Mouse (Mus musculus): ENCODE data around the gene Gm48552. TPM values are rescaled to one million over a fixed set of nuclear protein-coding genes. Genes with fewer than 3 reads are reported as not detected.

Gene Gm48552
- polyA plus RNA-seq, 1 experiment from 2014 or later, result 2.0 TPM

DNA sequence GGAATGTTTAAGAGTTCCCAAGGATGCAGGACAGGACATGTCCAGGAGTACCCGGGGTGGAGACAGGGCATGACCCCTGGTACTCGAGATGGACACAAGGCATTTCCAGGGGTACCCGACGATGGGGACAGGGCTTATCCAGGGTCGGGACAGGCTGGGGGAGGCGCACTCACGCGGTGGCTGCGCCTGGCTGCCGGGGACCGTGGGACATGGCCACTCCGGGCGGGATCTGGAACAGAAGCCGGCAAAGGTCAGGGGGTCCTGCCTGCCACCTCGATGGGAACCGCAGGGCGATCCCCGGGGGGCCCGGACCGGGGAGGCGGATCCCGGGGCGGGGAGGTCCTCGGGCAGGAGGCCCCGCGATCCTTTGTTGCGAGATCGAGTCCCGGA, 38.8 kb upstream of the Gm48552 start:
- no peaks in the 10 kb centered on the region for H3K36me3 ChIP-seq (ENCODE audit: control insufficient read depth, insufficient read depth, low read length)
- H3K9me3 ChIP-seq (ENCODE audit: control insufficient read depth, low read length), result no peaks in the 10 kb centered on the region
- no peak overlapping the region for H3K27ac ChIP-seq (ENCODE audit: low read depth, low read length)
- H3K9ac ChIP-seq (replicated peaks; ENCODE audit: low read depth, low read length), result peak overlapping the region; percentile 68
- peaks cover 10% of the 10 kb centered on the region for H3K4me1 ChIP-seq (ENCODE audit: control insufficient read depth, insufficient read depth, low read length)
- WGBS, result 0% methylated on average over 27 of the region's 29 CpGs
- peak overlapping the region; percentile 61 for H3K4me3 ChIP-seq (ENCODE audit: low read depth, low read length)
- H3K27me3 ChIP-seq (ENCODE audit: control insufficient read depth, insufficient read depth, low read length), result peaks cover 4% of the 10 kb centered on the region; the same call in 1 of the 2 replicates
- peak; percentile 2 for ATAC-seq (ENCODE audit: low read depth)
- H3K4me2 ChIP-seq (ENCODE audit: low read depth, low read length), result peak overlapping the region; percentile 90

DNA sequence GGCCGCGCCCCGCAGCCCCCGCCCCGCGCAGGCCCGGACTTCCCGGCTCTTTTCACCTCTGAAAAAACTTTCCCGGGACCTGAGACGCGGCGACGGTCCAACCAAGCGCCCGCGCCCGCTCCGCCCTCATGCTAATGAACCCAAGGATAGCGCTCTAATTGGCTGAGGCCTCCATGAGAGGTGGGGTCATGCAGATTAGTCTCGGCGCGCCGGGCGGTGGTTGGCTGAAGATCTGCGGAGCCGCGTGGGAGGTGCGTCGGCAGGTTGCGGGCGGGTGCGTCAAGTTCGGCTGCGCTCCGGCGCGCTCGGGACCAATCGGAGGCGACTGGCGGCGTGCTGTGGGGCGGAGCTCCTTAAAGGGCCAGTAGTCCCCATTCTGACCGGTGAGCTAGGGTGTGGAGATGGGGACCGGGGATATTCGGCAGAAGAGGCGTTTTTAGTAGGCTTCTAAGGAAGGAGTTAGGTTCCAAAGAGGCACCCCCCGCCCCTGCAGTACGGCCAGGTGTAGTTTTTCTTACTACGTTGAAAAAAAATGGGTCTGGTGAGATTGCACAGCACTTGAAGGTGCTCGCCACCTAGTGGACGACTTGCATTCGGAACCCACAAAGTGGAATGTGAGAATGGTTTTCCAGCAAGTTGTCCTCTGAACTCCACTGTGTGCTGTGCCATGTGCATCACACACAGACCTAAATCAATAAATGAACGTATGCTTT, 38.3 kb upstream of the Gm48552 start, which contains the start of gene Hmg20b:
Hmg20b (minus strand) TSS at position 130 of the 713 bp plus-strand sequence.
- under 1% methylated on average over 53 of the region's 54 CpGs for WGBS
- Histone ChIP-seq H3K4me3 (ENCODE audit: low read depth, low read length) (peak within 1 kb of the TSS; percentile 61), H3K4me2 (ENCODE audit: low read depth, low read length) (peak within 1 kb of the TSS; percentile 90), H3K4me1 (ENCODE audit: control insufficient read depth, insufficient read depth, low read length) (peaks cover 10% of the 10 kb centered on the region), H3K36me3 (ENCODE audit: control insufficient read depth, insufficient read depth, low read length) (no peaks in the 10 kb centered on the region), H3K27me3 (ENCODE audit: control insufficient read depth, insufficient read depth, low read length) (peaks cover 4% of the 10 kb centered on the region; the same call in 1 of the 2 replicates), H3K9ac (replicated peaks; ENCODE audit: low read depth, low read length) (peak within 1 kb of the TSS; percentile 68), H3K9me3 (ENCODE audit: control insufficient read depth, low read length) (no peaks in the 10 kb centered on the region), H3K27ac (ENCODE audit: low read depth, low read length) (0 out of 2 replicates have a peak within 1 kb of the TSS, but pooled peaks have one; percentile 52)
- ATAC-seq (ENCODE audit: low read depth), result peak; percentile 96

DNA sequence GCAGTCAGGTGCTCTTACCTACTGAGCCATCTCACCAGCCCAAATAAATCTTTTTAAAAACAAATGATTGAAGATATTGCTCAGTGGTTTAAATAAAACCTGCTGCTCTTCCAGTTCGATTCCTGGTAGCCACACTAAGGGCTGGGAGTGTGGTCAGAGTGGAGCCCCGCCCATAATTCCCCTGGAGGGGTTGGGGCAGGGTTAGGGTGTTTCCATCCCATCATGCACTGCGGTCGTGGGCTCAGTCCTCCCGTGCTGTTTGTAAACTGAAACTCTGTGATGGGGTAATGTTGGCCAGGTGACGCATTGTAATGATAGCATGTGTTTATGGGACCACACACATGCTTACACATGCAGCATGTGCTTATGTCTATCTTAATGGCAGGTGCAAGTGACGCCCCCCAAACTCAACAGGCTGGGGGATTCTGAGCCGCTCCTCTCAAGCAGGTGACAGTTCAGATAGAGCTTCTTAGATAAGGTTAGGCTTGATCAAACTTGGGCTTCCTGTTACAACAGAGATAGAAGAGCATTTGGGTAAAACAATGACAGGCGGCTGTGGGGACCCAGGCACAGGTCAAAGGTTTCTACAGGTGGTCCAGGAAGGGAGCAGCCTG, 37.0 kb upstream of the Gm48552 start:
- Histone ChIP-seq H3K4me2 (ENCODE audit: low read depth, low read length) (no peak overlapping the region), H3K27ac (ENCODE audit: low read depth, low read length) (no peak overlapping the region), H3K9ac (replicated peaks; ENCODE audit: low read depth, low read length) (no peak overlapping the region), H3K27me3 (ENCODE audit: control insufficient read depth, insufficient read depth, low read length) (peaks cover 4% of the 10 kb centered on the region; the same call in 1 of the 2 replicates), H3K36me3 (ENCODE audit: control insufficient read depth, insufficient read depth, low read length) (no peaks in the 10 kb centered on the region), H3K9me3 (ENCODE audit: control insufficient read depth, low read length) (no peaks in the 10 kb centered on the region), H3K4me1 (ENCODE audit: control insufficient read depth, insufficient read depth, low read length) (peaks cover 10% of the 10 kb centered on the region), H3K4me3 (ENCODE audit: low read depth, low read length) (no peak overlapping the region)
- ATAC-seq (ENCODE audit: low read depth), result no peak
- 28% methylated on average over 9 of the region's 9 CpGs for WGBS

DNA sequence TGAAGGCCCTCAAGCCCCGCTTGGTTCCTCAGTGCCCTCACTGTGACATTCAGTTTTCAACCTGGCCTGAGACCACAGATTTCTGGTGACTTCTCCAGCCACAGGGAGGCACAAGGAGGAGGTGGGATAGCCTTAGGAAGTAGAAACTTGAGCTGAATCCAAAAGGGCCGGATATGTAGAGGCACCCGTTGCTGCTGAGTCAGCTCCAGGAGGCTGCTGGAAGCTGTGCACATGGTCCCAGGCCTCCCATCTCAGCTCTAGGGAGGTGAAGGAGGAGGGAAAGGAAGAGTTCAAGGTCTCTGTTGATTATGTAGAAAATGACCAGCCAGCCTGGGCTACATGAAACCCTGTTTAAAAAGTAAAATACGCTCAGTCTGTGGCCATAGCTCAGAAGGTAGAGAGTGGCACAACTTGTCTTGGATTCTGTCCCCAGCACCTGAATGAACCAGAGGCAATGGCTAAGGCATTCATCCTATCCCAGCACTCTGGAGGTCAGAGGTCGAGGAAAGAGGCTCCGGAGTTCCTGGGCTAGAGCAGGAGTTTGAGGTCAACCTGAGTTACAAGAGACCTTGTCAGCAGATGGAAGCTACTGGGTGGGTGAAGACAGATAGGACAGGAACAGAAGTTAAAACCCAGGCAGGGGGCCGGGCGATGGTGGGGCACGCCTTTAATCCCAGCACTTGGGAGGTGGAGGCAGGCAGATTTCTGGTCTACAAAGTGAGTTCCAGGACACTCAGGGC, 33.9 kb upstream of the Gm48552 start:
- no peak overlapping the region for H3K4me3 ChIP-seq (ENCODE audit: low read depth, low read length)
- 77% methylated on average over 9 of the region's 9 CpGs for WGBS
- H3K27ac ChIP-seq (ENCODE audit: low read depth, low read length), result no peak overlapping the region
- no peaks in the 10 kb centered on the region for H3K36me3 ChIP-seq (ENCODE audit: control insufficient read depth, insufficient read depth, low read length)
- peaks cover 6% of the 10 kb centered on the region; the same call in 1 of the 2 replicates for H3K4me1 ChIP-seq (ENCODE audit: control insufficient read depth, insufficient read depth, low read length)
- H3K9ac ChIP-seq (replicated peaks; ENCODE audit: low read depth, low read length), result no peak overlapping the region
- H3K4me2 ChIP-seq (ENCODE audit: low read depth, low read length), result no peak overlapping the region
- no peak for ATAC-seq (ENCODE audit: low read depth)
- H3K9me3 ChIP-seq (ENCODE audit: control insufficient read depth, low read length), result no peaks in the 10 kb centered on the region
- H3K27me3 ChIP-seq (ENCODE audit: control insufficient read depth, insufficient read depth, low read length), result no peaks in the 10 kb centered on the region

GRCm38 (mm10) chr10:81355533-81355932, 33.3 kb upstream of the Gm48552 start:
- no peak overlapping the region for H3K4me3 ChIP-seq (ENCODE audit: low read depth, low read length)
- no peaks in the 10 kb centered on the region for H3K36me3 ChIP-seq (ENCODE audit: control insufficient read depth, insufficient read depth, low read length)
- 0 out of 2 replicates have a peak, but pooled peaks cover 4% of the 10 kb centered on the region for H3K4me1 ChIP-seq (ENCODE audit: control insufficient read depth, insufficient read depth, low read length)
- H3K9me3 ChIP-seq (ENCODE audit: control insufficient read depth, low read length), result no peaks in the 10 kb centered on the region
- H3K4me2 ChIP-seq (ENCODE audit: low read depth, low read length), result no peak overlapping the region
- H3K27ac ChIP-seq (ENCODE audit: low read depth, low read length), result no peak overlapping the region
- ATAC-seq (ENCODE audit: low read depth), result no peak
- 85% methylated on average over 4 of the region's 4 CpGs for WGBS
- H3K9ac ChIP-seq (replicated peaks; ENCODE audit: low read depth, low read length), result no peak overlapping the region
- H3K27me3 ChIP-seq (ENCODE audit: control insufficient read depth, insufficient read depth, low read length), result no peaks in the 10 kb centered on the region

- Histone ChIP-seq H3K4me2 (ENCODE audit: low read depth, low read length) (peak overlapping the region; percentile 85), H3K9ac (replicated peaks; ENCODE audit: low read depth, low read length) (no peak overlapping the region), H3K27ac (ENCODE audit: low read depth, low read length) (no peak overlapping the region), H3K4me1 (ENCODE audit: control insufficient read depth, insufficient read depth, low read length) (0 out of 2 replicates have a peak, but pooled peaks cover 6% of the 10 kb centered on the region), H3K4me3 (ENCODE audit: low read depth, low read length) (no peak overlapping the region), H3K9me3 (ENCODE audit: control insufficient read depth, low read length) (no peaks in the 10 kb centered on the region), H3K36me3 (ENCODE audit: control insufficient read depth, insufficient read depth, low read length) (no peaks in the 10 kb centered on the region), H3K27me3 (ENCODE audit: control insufficient read depth, insufficient read depth, low read length) (no peaks in the 10 kb centered on the region)
- WGBS, result 54% methylated on average over 12 of the region's 12 CpGs
- ATAC-seq (ENCODE audit: low read depth), result no peak
Observed at GRCm38 (mm10) chr10:81356352-81356990, 32.3 kb upstream of the Gm48552 start.

DNA sequence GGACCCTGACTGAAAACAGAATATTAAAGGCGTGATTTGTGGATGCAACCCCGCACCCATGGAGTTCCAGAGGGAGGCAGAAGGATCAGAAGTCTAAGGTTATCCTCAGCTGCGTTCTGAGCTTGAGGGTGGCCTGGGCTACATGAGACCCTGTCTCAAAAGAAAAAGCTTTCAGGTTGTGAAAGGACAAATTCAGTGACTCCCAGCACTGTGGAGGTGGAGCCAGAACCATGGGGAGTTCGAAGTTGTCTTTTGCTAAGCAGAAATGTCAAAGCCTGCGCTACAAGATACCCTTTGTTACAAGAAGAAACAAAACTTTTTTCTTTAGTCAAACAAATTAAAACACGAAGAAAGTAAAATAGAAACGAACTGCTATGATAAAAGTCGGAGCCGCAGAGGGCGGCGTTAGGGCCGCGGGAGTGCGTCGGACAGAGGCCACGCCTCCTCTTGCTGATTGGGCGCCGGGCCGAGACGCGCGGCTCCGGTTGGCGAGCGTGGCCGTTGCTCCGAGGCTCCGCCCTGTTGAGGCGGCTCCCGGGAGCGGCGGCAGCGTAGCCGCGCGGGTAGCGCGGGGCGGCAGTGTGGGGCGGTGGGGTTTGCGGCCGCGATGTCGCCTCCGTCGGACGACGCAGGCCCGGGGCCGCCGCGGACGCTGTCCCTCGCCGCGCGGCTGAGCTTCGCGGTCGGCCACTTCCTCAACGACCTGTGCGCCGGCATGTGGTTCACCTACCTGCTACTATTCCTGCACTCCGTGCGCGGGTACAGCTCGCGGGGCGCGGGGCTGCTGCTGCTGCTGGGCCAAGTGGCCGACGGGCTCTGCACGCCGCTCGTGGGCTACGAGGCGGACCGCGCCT, 31.6 kb upstream of the Gm48552 start, which contains the start of gene Mfsd12:
Mfsd12 (plus strand) TSS at position 501 of the 854 bp plus-strand sequence.
- peak; percentile 92 for ATAC-seq (ENCODE audit: low read depth)
- Histone ChIP-seq H3K9ac (replicated peaks; ENCODE audit: low read depth, low read length) (peak within 1 kb of the TSS; percentile 75), H3K4me1 (ENCODE audit: control insufficient read depth, insufficient read depth, low read length) (0 out of 2 replicates have a peak, but pooled peaks cover 6% of the 10 kb centered on the region), H3K9me3 (ENCODE audit: control insufficient read depth, low read length) (no peaks in the 10 kb centered on the region), H3K4me3 (ENCODE audit: low read depth, low read length) (peak within 1 kb of the TSS; percentile 67), H3K36me3 (ENCODE audit: control insufficient read depth, insufficient read depth, low read length) (no peaks in the 10 kb centered on the region), H3K4me2 (ENCODE audit: low read depth, low read length) (peak within 1 kb of the TSS; percentile 85), H3K27me3 (ENCODE audit: control insufficient read depth, insufficient read depth, low read length) (no peaks in the 10 kb centered on the region), H3K27ac (ENCODE audit: low read depth, low read length) (no peak within 1 kb of the TSS)
- WGBS, result 2% methylated on average over 66 of the region's 79 CpGs

DNA sequence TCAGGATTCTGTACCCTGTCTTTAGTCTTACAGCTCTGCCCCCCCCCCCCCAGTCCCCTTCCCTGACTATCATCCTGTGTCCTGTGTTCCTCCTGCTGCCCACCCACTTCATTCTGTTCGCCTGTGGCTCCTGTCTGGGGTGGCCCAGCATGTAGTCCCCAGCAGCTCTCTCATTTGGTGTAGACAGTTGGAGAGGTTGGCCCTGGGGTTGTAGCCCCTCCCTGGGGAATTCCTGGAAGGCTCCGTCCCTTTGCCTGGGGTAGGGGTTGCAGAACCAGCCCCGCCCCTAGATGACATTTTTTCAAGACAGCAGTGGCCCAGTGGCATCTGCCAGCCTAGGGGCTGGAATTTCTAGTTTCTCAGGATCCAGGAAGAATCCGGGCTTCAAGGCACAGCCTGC, 30.6 kb upstream of the Gm48552 start:
- Histone ChIP-seq H3K27ac (ENCODE audit: low read depth, low read length) (no peak overlapping the region), H3K27me3 (ENCODE audit: control insufficient read depth, insufficient read depth, low read length) (0 out of 2 replicates have a peak, but pooled peaks cover 3% of the 10 kb centered on the region), H3K9ac (replicated peaks; ENCODE audit: low read depth, low read length) (peak overlapping the region; percentile 75), H3K4me3 (ENCODE audit: low read depth, low read length) (peak overlapping the region; percentile 67), H3K4me1 (ENCODE audit: control insufficient read depth, insufficient read depth, low read length) (0 out of 2 replicates have a peak, but pooled peaks cover 6% of the 10 kb centered on the region), H3K4me2 (ENCODE audit: low read depth, low read length) (peak overlapping the region; percentile 85), H3K9me3 (ENCODE audit: control insufficient read depth, low read length) (no peaks in the 10 kb centered on the region), H3K36me3 (ENCODE audit: control insufficient read depth, insufficient read depth, low read length) (no peaks in the 10 kb centered on the region)
- ATAC-seq (ENCODE audit: low read depth), result no peak
- WGBS, result 33% methylated on average over 4 of the region's 4 CpGs

All from neural tube, embryonic 14.5 days (tissue).